Mouse (Mus musculus) lung, embryonic 16.5 days (tissue): ENCODE measurements around the gene Kdm1a. TPM values are rescaled to one million over a fixed set of nuclear protein-coding genes. Genes with fewer than 3 reads are reported as not detected.

ENCODE experiments used
- ATAC-seq: fragments of 200-750 bp; cut with Nextera tagmentation; 2 replicates; pipeline ENCODE4 v1.8.0; 2017; ENCODE audit warnings: low read depth, mild to moderate bottlenecking, moderate library complexity
- H3K27ac ChIP-seq: fragments of 300-500 bp; sonication (generic); 2 replicates; pipeline ENCODE4 v1.5.1; 2014; ENCODE audit warnings: mild to moderate bottlenecking, control low read depth, low read length
- H3K27me3 ChIP-seq: fragments of 300-500 bp; sonication (generic); 2 replicates; pipeline ENCODE4 v1.6.1; 2014; ENCODE audit warnings: low read depth, low read length, mixed read lengths; ENCODE audit not compliant: control insufficient read depth, insufficient read depth
- H3K36me3 ChIP-seq: fragments of 300-500 bp; sonication (generic); 2 replicates; pipeline ENCODE4 v1.6.1; 2014; ENCODE audit warnings: low read length; ENCODE audit not compliant: control insufficient read depth, insufficient read depth
- H3K4me1 ChIP-seq: fragments of 300-500 bp; sonication (generic); replicated peaks from 2 replicates; pipeline ENCODE4 v1.6.1; 2014; ENCODE audit warnings: low read length, mixed read lengths; ENCODE audit not compliant: control insufficient read depth, insufficient read depth
- H3K4me2 ChIP-seq: fragments of 300-500 bp; sonication (generic); 2 replicates; pipeline ENCODE4 v1.6.1; 2014; ENCODE audit warnings: low read depth, low read length, control low read depth
- H3K4me3 ChIP-seq: fragments of 300-500 bp; sonication (generic); 2 replicates; pipeline ENCODE4 v1.5.1; 2014; ENCODE audit warnings: mild to moderate bottlenecking, low read length, control low read depth
- H3K9ac ChIP-seq: fragments of 300-500 bp; sonication (generic); 2 replicates; pipeline ENCODE4 v1.6.1; 2014; ENCODE audit warnings: low read length, control low read depth
- H3K9me3 ChIP-seq: fragments of 300-500 bp; sonication (generic); 2 replicates; pipeline ENCODE4 v1.6.1; 2016; ENCODE audit warnings: low read length; ENCODE audit not compliant: control insufficient read depth
- WGBS: fragments of 180-500 bp; shearing (Covaris S2); extraction: QIAGEN DNeasy Blood & Tissue Kit; methylation state at CpG from one replicate; pipeline ENCODE4 v1.1.7; 2014; 5-methylcytosine and 5-hydroxymethylcytosine counted together
- polyA plus RNA-seq: library from polyadenylated mRNA; unstranded; fragments of >200 nt; fragmentation: Nextera tagmentation; extraction: Ambion mirVana; gene quantifications from 2 replicates; pipeline ENCODE4 v1.2.1, GENCODE M21; 2015

Kdm1a gene
- polyA plus RNA-seq, 1 experiment from 2014 or later = 24.9 TPM

DNA sequence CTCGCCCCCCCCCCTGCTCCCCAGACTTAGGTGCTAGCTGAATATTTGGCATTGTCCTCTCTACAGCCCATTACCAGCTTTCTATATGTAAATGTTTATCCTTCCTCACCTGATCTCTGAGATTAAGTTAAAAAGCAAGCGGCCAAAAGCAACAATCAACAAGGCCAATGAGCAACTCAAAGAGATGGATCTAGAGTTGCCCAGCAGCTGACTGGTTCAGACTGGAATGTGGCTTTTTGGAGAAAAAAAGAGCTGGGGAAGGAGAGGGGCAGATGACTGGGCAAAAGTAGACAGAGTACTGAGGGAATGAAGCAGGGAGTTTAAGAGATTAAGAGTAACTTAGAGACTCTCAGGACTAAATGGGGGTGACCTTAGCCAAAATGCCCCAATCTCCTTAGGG is 8.5 kb downstream of the Kdm1a start:
- Histone ChIP-seq H3K4me2 (no peak overlapping the region), H3K4me1 (peaks cover 6% of the 10 kb centered on the region; the same call in 1 of the 2 replicates), H3K9ac (no peak overlapping the region), H3K4me3 (no peak overlapping the region), H3K27ac (no peak overlapping the region), H3K9me3 (no peaks in the 10 kb centered on the region), H3K27me3 (no peaks in the 10 kb centered on the region), H3K36me3 (no peaks in the 10 kb centered on the region; the same call in 1 of the 2 replicates)
- WGBS = 62% methylated on average over 2 of the region's 2 CpGs
- ATAC-seq = no peak

GRCm38 (mm10) chr4:136592111-136592510 is 10.4 kb downstream of the Kdm1a start:
- no peak overlapping the region for H3K27ac ChIP-seq
- H3K9ac ChIP-seq = no peak overlapping the region
- 36% methylated on average over 4 of the region's 4 CpGs for whole genome bisulfite sequencing
- peaks cover 6% of the 10 kb centered on the region; the same call in 1 of the 2 replicates for H3K4me1 ChIP-seq
- no peak overlapping the region for H3K4me2 ChIP-seq
- ATAC-seq = no peak
- no peaks in the 10 kb centered on the region for H3K9me3 ChIP-seq
- no peaks in the 10 kb centered on the region; the same call in 1 of the 2 replicates for H3K36me3 ChIP-seq
- H3K27me3 ChIP-seq = no peaks in the 10 kb centered on the region
- no peak overlapping the region for H3K4me3 ChIP-seq

GRCm38 (mm10) chr4:136588003-136588402 is 14.5 kb downstream of the Kdm1a start:
- no peaks in the 10 kb centered on the region; the same call in 1 of the 2 replicates for H3K36me3 ChIP-seq
- H3K4me1 ChIP-seq = peaks cover 2% of the 10 kb centered on the region; the same call in 1 of the 2 replicates
- no peak overlapping the region for H3K9ac ChIP-seq
- no peaks in the 10 kb centered on the region for H3K27me3 ChIP-seq
- H3K4me2 ChIP-seq = no peak overlapping the region
- no peak overlapping the region for H3K27ac ChIP-seq
- WGBS = 87% methylated on average over 4 of the region's 4 CpGs
- no peak overlapping the region for H3K4me3 ChIP-seq
- no peak for ATAC-seq
- H3K9me3 ChIP-seq = no peaks in the 10 kb centered on the region

DNA sequence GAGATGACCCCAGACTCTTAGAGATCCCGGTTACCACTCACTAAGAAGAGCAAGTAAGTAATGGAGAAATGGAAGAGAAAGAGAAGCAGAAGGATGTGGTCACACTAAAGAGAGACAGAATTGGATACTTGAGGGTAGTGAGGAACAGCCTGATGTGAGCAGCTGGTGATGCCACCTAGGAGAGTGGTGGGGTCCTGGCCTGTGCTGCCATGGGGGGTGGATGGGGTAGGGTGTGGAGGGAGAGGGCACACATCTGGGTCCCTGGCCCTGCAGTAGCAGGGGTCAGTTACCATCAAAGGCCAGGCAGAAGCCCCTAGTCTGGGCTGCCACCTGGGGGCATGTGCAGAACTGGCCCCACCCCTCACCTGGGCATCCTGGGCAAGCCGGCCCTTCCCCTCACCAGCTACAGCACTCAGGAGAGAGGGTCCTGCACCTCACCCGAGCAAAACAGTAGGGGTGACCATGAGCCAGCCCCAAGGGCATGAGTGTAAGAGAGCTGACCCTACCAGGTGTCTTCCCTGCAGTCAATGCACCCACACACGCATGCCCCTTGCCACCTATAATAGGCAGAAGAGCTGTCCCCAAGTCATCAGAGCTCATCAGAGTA is 15.2 kb downstream of the Kdm1a start:
- no peaks in the 10 kb centered on the region; the same call in 1 of the 2 replicates for H3K36me3 ChIP-seq
- peaks cover 2% of the 10 kb centered on the region; the same call in 1 of the 2 replicates for H3K4me1 ChIP-seq
- ATAC-seq = no peak
- H3K4me3 ChIP-seq = no peak overlapping the region
- no peak overlapping the region for H3K27ac ChIP-seq
- H3K4me2 ChIP-seq = no peak overlapping the region
- H3K9me3 ChIP-seq = no peaks in the 10 kb centered on the region
- H3K9ac ChIP-seq = no peak overlapping the region
- 82% methylated on average over 4 of the region's 4 CpGs for WGBS
- no peaks in the 10 kb centered on the region for H3K27me3 ChIP-seq

DNA sequence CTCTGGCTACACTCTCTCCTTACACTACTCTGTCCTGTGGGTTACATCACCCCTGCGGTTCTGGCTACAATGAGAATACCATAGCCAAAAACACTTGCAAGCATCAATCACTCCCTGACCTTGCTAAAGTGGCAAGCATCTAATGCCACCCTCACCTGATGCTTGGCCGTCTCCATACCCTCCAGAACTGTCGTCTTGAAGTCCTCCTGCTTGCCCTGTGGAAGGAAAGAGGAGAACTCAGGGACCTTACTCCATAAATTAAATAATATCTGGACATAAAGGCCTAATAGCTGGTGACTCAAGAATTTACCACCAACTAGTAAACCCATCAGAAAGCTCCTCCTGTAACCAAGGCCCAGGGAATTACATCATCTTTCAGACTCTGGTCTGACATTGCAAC is 20.6 kb downstream of the Kdm1a start:
- no peak overlapping the region for H3K27ac ChIP-seq
- 0 out of 2 replicates have a peak, but pooled peaks cover 2% of the 10 kb centered on the region for H3K36me3 ChIP-seq
- no peak overlapping the region for H3K4me3 ChIP-seq
- no peak for ATAC-seq
- H3K27me3 ChIP-seq = no peaks in the 10 kb centered on the region
- WGBS = 86% methylated on average over 3 of the region's 3 CpGs
- no peaks in the 10 kb centered on the region for H3K9me3 ChIP-seq
- H3K9ac ChIP-seq = no peak overlapping the region
- H3K4me1 ChIP-seq = peaks cover 2% of the 10 kb centered on the region; the same call in 1 of the 2 replicates
- no peak overlapping the region for H3K4me2 ChIP-seq

DNA sequence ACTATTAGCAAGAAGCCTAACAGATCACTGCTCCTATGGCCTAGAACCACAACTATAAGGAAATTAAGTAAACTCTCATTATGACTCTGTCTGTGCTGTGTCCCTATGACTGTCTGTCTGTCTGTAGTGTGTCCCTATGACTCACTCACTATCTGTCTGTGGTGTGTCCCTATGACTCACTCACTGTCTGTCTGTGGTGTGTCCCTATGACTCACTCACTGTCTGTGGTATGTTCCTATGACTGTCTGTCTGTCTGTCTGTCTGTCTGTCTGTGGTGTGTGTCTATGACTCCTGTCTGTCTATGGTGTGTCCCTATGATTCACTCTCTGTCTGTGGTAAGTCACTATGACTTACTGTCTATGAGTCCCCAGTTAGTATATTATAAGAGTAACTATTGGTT is 32.5 kb downstream of the Kdm1a start:
- no peaks in the 10 kb centered on the region for H3K27me3 ChIP-seq
- no peaks in the 10 kb centered on the region for H3K4me1 ChIP-seq
- no peaks in the 10 kb centered on the region for H3K9me3 ChIP-seq
- H3K4me3 ChIP-seq = no peak overlapping the region
- peaks cover 24% of the 10 kb centered on the region for H3K36me3 ChIP-seq
- no peak for ATAC-seq
- H3K4me2 ChIP-seq = no peak overlapping the region
- no peak overlapping the region for H3K27ac ChIP-seq
- H3K9ac ChIP-seq = no peak overlapping the region

DNA sequence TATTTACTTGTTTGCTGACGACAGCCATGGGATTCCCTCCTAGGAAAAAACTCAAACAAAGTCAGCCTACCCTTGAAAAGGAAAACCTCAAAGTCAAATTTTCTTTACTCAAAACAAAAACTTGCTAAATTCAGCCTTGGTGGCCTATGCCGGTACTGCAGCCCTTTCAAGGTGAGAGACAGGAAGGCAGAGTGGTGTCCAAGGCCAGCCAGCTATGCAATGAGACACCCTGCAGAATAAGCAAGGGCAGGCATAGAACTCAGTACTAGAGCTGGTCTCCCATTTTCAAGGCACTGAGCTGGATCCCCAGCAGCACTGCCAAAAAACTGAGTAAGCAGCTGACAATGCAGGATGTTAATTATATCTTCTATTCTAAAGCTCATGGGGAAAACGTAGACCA is 33.9 kb downstream of the Kdm1a start:
- Histone ChIP-seq H3K4me1 (no peaks in the 10 kb centered on the region), H3K9me3 (no peaks in the 10 kb centered on the region), H3K27ac (no peak overlapping the region), H3K9ac (no peak overlapping the region), H3K4me3 (no peak overlapping the region), H3K4me2 (no peak overlapping the region), H3K36me3 (peaks cover 30% of the 10 kb centered on the region), H3K27me3 (no peaks in the 10 kb centered on the region)
- no peak for ATAC-seq
- WGBS = 63% methylated on average over 3 of the region's 3 CpGs

GRCm38 (mm10) chr4:136562755-136563154 is 39.8 kb downstream of the Kdm1a start:
- peaks cover 3% of the 10 kb centered on the region for H3K4me1 ChIP-seq
- H3K36me3 ChIP-seq = peaks cover 33% of the 10 kb centered on the region
- H3K4me3 ChIP-seq = no peak overlapping the region
- no peak overlapping the region for H3K4me2 ChIP-seq
- no peaks in the 10 kb centered on the region for H3K9me3 ChIP-seq
- H3K9ac ChIP-seq = no peak overlapping the region
- 89% methylated on average over 6 of the region's 6 CpGs for WGBS
- no peaks in the 10 kb centered on the region for H3K27me3 ChIP-seq
- H3K27ac ChIP-seq = no peak overlapping the region
- ATAC-seq = no peak

DNA sequence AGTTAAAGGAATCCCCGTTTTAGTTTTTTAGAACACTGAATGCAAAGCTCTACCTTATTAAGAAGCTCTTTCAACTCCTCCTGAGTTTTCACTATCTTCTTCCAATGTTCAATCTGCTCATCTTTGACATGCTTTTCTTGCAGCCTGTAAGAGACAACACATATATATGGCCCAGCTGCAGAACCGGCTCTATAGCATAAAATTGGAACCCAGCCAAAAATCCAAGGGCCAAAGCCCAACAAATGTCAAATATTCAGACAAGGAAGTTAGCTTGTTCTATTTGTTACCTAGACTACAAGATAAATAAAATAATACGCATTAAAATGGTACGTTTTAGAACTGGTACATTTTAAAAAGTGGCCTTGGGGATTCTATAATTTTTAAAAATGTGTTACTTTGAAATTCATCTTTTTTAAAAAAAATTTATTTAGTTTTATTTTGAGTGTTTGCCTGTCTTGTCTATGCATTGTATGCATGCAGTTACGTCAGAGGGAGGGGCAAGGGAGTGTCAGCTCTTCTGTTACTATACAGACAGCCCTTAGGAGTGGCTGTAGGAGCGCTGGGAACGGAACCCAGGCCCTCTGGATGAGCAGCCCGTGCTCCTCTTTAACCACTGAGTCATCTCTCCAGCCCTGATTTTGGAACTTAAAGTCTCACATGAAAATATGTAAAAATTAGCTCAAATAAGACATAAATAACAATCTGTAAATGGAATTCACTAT is 42.1 kb downstream of the Kdm1a start:
- H3K36me3 ChIP-seq = peaks cover 30% of the 10 kb centered on the region
- H3K9ac ChIP-seq = no peak overlapping the region
- H3K4me3 ChIP-seq = no peak overlapping the region
- H3K4me2 ChIP-seq = no peak overlapping the region
- no peak for ATAC-seq
- H3K9me3 ChIP-seq = no peaks in the 10 kb centered on the region
- H3K27ac ChIP-seq = no peak overlapping the region
- WGBS = 65% methylated on average over 8 of the region's 8 CpGs
- peaks cover 3% of the 10 kb centered on the region for H3K4me1 ChIP-seq
- no peaks in the 10 kb centered on the region for H3K27me3 ChIP-seq
